Mouse (Mus musculus) lung, adult 2 months (tissue): Measurements from ENCODE around the gene H2-Ab1.

Experiments used
- CTCF ChIP-seq: fragments of 200-500 bp; IDR thresholded peaks from 2 replicates; pipeline ENCODE4 v1.5.1; 2011; ENCODE audit warnings: mild to moderate bottlenecking, low read length, control low read depth; ENCODE audit not compliant: insufficient read depth
- POLR2A ChIP-seq: fragments of 200-500 bp; IDR thresholded peaks from 2 replicates; pipeline ENCODE4 v1.6.1; 2011; ENCODE audit warnings: low read depth, mild to moderate bottlenecking, control low read depth, low read length, borderline replicate concordance; ENCODE audit errors: extremely low read depth

- no peak for TF ChIP-seq CTCF
- TF ChIP-seq POLR2A: no peak
Measured at GRCm38 (mm10) chr17:34264452-34265351, 7.2 kb downstream of the H2-Ab1 start.
